Mouse (Mus musculus) cerebellum, postnatal 14 days (tissue): ENCODE data around the gene Tnik.

Source experiments
- DNase-seq, 2 experiments: peaks; one replicate each; pipeline ENCODE4 v3.0.0; 2021; ENCODE audit warnings: mixed read lengths in 2 of 2

The Tnik gene

GRCm38 (mm10) chr3:28626816-28627215 is 363.8 kb downstream of the Tnik start:
- no peak for DNase-seq

GRCm38 (mm10) chr3:28636778-28637177 is 373.8 kb downstream of the Tnik start:
- DNase-seq, result no peak

- DNase-seq, result peak; percentile 10 to 35
Measured at GRCm38 (mm10) chr3:28638957-28639356, 375.9 kb downstream of the Tnik start.

GRCm38 (mm10) chr3:28643252-28643947 is 380.4 kb downstream of the Tnik start:
- no peak for DNase-seq

- DNase-seq, result no peak
Measured at GRCm38 (mm10) chr3:28652574-28652973, 389.6 kb downstream of the Tnik start.

GRCm38 (mm10) chr3:28653043-28653442 is 390.0 kb downstream of the Tnik start:
- no peak for DNase-seq

- DNase-seq, result no peak
Measured at GRCm38 (mm10) chr3:28654740-28655139, 391.7 kb downstream of the Tnik start.

GRCm38 (mm10) chr3:28658349-28658748 is 395.3 kb downstream of the Tnik start:
- DNase-seq, result no peak

- peak; percentile 21 to 31 for DNase-seq
Measured at GRCm38 (mm10) chr3:28680851-28681250, 417.8 kb downstream of the Tnik start.

- DNase-seq, result no peak
Measured at GRCm38 (mm10) chr3:28681866-28682265, 418.9 kb downstream of the Tnik start.

GRCm38 (mm10) chr3:28682411-28682810 is 419.4 kb downstream of the Tnik start:
- no peak for DNase-seq

- no peak for DNase-seq
Measured at GRCm38 (mm10) chr3:28685510-28685909, 422.5 kb downstream of the Tnik start.

- no peak for DNase-seq
Measured at GRCm38 (mm10) chr3:28694811-28695210, 431.8 kb downstream of the Tnik start.

- DNase-seq, result no peak
Measured at GRCm38 (mm10) chr3:28695608-28696007, 432.6 kb downstream of the Tnik start.

- DNase-seq, result no peak
Measured at GRCm38 (mm10) chr3:28696162-28696561, 433.1 kb downstream of the Tnik start.

GRCm38 (mm10) chr3:28697797-28698196 is 434.8 kb downstream of the Tnik start, which contains the start of gene Slc2a2:
Slc2a2 (plus strand) TSS chr3:28697903.
- no peak for DNase-seq

GRCm38 (mm10) chr3:28699601-28700000 is 436.6 kb downstream of the Tnik start:
- DNase-seq, result no peak

GRCm38 (mm10) chr3:28705522-28706137 is 442.6 kb downstream of the Tnik start:
- DNase-seq, result no peak

GRCm38 (mm10) chr3:28706736-28707135 is 443.7 kb downstream of the Tnik start:
- DNase-seq, result no peak

GRCm38 (mm10) chr3:28709740-28710139 is 446.7 kb downstream of the Tnik start:
- peak in 1 of 2 experiments; percentile 7 for DNase-seq

GRCm38 (mm10) chr3:28713913-28714698 is 451.1 kb downstream of the Tnik start:
- DNase-seq, result no peak

GRCm38 (mm10) chr3:28718521-28718920 is 455.5 kb downstream of the Tnik start:
- no peak for DNase-seq

- DNase-seq, result no peak
Measured at GRCm38 (mm10) chr3:28721218-28721617, 458.2 kb downstream of the Tnik start.

GRCm38 (mm10) chr3:28721838-28722237 is 458.8 kb downstream of the Tnik start:
- no peak for DNase-seq
